Mouse (Mus musculus) thymus, adult 2 months (tissue): Measurements from ENCODE around the gene Zdhhc13. TPM values are rescaled to one million over a fixed set of nuclear protein-coding genes. Genes with fewer than 3 reads are reported as not detected.

Source experiments
- DNase-seq: peaks from one replicate; pipeline ENCODE4 v3.0.0; 2021
- H3K27ac ChIP-seq: fragments of 200-500 bp; 2 replicates; pipeline ENCODE4 v1.5.1; 2012; ENCODE audit warnings: low read length, control low read depth; ENCODE audit not compliant: control insufficient read depth, insufficient read depth
- H3K27me3 ChIP-seq: fragments of 200-500 bp; 2 replicates; pipeline ENCODE4 v1.6.1; 2012; ENCODE audit warnings: mild to moderate bottlenecking, low read length, moderate library complexity, mixed read lengths; ENCODE audit not compliant: control insufficient read depth, insufficient read depth
- H3K36me3 ChIP-seq: fragments of 200-500 bp; 2 replicates; pipeline ENCODE4 v1.6.1; 2012; ENCODE audit warnings: mild to moderate bottlenecking, low read length, moderate library complexity; ENCODE audit not compliant: control insufficient read depth, insufficient read depth
- H3K4me1 ChIP-seq: fragments of 200-500 bp; replicated peaks from 2 replicates; pipeline ENCODE4 v1.6.1; 2012; ENCODE audit warnings: low read length; ENCODE audit not compliant: control insufficient read depth, insufficient read depth
- H3K4me3 ChIP-seq: fragments of 200-500 bp; 2 replicates; pipeline ENCODE4 v1.5.1; 2012; ENCODE audit warnings: mild to moderate bottlenecking, low read length, control low read depth, moderate library complexity; ENCODE audit not compliant: control insufficient read depth, insufficient read depth
- CTCF ChIP-seq: fragments of 200-500 bp; IDR thresholded peaks from 2 replicates; pipeline ENCODE4 v1.5.1; 2012; ENCODE audit warnings: mild to moderate bottlenecking, control low read depth, low read length, moderate library complexity, borderline replicate concordance; ENCODE audit not compliant: control insufficient read depth, poor library complexity, insufficient read depth; ENCODE audit errors: extremely low read depth
- POLR2A ChIP-seq: fragments of 200-500 bp; IDR thresholded peaks from 2 replicates; pipeline ENCODE4 v1.6.1; 2012; ENCODE audit warnings: mild to moderate bottlenecking, low read length, control low read depth, moderate library complexity; ENCODE audit not compliant: control insufficient read depth, poor library complexity, insufficient read depth; ENCODE audit errors: extremely low read depth
- WGBS: fragments of 180-500 bp; shearing (Covaris S2); methylation state at CpG from one replicate; pipeline ENCODE4 v1.1.7; 2018; 5-methylcytosine and 5-hydroxymethylcytosine counted together
- polyA plus RNA-seq: library from polyadenylated mRNA; depleted of rRNA; stranded (reverse); fragments of >200 nt; gene quantifications from 2 replicates; pipeline ENCODE4 v1.2.3, GENCODE M21; 2012

Zdhhc13 gene
- polyA plus RNA-seq, 1 experiment: 19.6 TPM

DNA sequence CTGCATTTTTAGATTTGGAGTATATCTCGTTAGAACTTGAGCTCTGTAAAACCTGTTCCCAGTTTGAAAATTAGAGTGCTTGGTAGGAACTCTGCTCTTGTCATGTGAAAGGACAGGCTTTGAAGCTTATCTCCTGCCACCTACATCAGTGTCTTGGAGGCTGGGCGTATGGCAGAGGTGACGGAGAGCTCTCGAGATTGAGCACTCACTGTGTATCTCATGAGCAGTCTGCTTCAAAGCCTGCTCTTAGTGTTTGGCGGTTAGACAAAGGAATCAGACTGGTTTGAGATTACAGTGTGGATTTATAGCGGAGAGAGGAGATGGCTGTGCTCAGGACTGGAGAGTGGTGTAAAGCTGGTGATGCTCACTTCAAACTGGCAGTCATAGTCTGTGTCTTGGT, 36.4 kb downstream of the Zdhhc13 start:
- TF ChIP-seq CTCF: no peak
- TF ChIP-seq POLR2A: no peak
- no peaks in the 10 kb centered on the region for H3K27me3 ChIP-seq
- DNase-seq: no peak
- 94% methylated on average over 6 of the region's 6 CpGs for WGBS
- peaks cover 46% of the 10 kb centered on the region for H3K36me3 ChIP-seq
- no peaks in the 10 kb centered on the region for H3K4me1 ChIP-seq
- no peak overlapping the region for H3K4me3 ChIP-seq
- no peak overlapping the region for H3K27ac ChIP-seq

DNA sequence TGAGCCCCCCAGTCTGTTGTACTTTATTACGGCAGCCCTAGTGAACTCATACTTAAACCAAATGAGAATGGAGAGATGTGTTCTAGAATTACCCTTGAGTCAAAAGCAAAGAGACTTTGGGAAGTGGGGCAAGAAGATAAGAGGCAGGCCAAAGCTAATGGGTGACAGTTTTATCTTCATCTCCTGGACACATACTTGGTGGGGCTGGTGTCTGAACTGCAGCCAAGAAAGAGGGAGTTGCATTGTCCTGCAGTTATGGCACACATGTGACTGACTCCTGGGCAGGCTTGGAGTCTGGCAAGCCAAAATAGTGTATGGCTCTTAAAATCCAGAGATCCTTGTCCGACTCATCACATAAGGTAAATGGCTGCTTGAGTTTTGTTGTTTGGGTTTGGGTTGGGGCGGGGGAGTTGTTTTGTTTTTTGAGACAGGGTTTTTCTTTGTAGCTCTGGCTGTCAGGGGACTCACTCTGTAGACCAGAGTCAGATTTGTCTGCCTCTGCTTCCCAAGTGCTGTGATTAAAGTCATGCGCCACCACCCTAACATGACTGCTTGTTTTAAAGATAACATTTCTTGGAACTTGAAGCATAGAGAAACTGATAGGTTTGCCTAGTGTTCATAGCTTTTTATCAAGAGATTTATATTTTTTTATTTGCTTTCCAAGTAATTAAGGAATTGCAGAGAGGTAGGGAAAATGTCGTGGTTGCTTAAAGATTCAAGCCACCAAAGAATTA, 40.5 kb downstream of the Zdhhc13 start:
- no peak for TF ChIP-seq CTCF
- no peak for TF ChIP-seq POLR2A
- 94% methylated on average over 5 of the region's 5 CpGs for WGBS
- no peak overlapping the region for H3K4me3 ChIP-seq
- H3K36me3 ChIP-seq: peaks cover 23% of the 10 kb centered on the region
- no peak overlapping the region for H3K27ac ChIP-seq
- no peaks in the 10 kb centered on the region for H3K4me1 ChIP-seq
- no peak for DNase-seq
- H3K27me3 ChIP-seq: no peaks in the 10 kb centered on the region

DNA sequence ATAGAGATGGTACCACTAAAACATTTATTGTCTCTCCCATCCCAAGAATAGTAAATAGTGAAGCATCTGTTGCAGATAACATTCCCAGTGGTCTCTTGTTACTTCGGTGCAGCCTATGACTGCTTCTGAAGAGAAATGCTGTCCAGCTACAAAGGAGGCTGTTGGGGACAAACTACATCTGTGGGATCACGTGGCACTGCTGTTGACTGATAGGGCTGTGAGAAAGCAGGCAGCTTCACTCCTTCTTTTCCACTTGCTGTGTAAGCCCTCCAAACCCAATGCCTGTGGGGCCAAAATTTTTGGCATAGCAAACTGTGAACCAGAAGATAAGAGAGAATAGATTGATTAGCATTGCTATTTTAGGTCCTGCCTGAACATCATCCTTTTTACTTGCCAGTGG, 41.6 kb downstream of the Zdhhc13 start:
- no peak for DNase-seq
- Histone ChIP-seq H3K27me3 (no peaks in the 10 kb centered on the region), H3K4me1 (no peaks in the 10 kb centered on the region), H3K36me3 (peaks cover 15% of the 10 kb centered on the region), H3K27ac (no peak overlapping the region), H3K4me3 (no peak overlapping the region)
- TF ChIP-seq CTCF (no peak), POLR2A (no peak)
- WGBS: 79% methylated on average over 2 of the region's 2 CpGs

DNA sequence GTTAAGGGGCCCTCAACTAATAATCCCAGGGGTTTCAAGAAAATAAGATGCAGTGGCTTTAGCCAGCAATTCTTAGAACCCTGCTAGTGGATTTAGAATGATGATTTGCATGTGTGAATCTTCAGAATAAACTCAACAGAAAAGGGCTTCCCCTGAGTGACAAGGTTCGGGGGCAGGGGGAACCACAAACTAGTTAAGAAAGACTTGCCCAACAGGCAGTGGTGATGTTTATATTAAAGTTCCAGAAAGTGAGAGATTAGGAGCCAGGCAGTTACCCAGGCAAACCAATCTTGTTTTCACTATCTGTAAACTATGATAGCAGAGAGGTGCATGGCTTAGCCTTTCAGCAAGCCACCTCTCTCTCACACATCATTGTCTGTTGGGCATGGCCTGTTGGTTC, 43.9 kb downstream of the Zdhhc13 start:
- DNase-seq: no peak
- no peaks in the 10 kb centered on the region for H3K4me1 ChIP-seq
- no peaks in the 10 kb centered on the region for H3K27me3 ChIP-seq
- no peak overlapping the region for H3K27ac ChIP-seq
- H3K36me3 ChIP-seq: peaks cover 1% of the 10 kb centered on the region; the same call in 1 of the 2 replicates
- no peak overlapping the region for H3K4me3 ChIP-seq
- no peak for TF ChIP-seq CTCF
- TF ChIP-seq POLR2A: no peak
- WGBS: 67% methylated on average over 1 of the region's 1 CpGs

DNA sequence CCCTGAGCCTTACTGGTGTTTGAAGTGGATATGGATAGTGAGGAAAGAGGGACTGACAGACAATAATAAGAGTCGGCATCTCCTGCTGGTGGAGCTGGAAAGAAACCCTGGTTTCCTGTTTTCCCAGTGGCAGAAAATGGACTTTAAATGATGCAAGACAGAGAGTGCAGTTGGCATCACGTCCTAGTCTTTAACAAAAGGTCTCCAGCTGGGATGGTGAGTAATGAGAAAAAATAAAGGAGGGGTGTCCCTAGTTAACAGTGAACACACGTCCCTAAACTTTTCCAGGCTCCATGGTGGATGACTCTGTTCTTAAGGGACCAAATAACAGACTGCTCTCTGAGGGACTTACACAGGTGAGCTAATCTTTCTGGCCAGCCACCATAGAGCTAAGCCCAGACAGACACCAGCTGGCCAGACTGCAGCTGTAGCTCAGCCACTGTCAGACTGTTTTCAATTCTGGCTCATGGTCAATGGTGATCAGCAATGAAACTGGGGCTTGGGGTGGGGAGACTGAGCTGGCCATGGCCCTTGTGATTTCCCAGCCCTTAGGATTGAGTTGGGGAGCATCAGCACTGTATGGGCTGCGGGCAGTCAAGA, 45.7 kb downstream of the Zdhhc13 start:
- H3K4me3 ChIP-seq: no peak overlapping the region
- no peaks in the 10 kb centered on the region for H3K4me1 ChIP-seq
- TF ChIP-seq POLR2A (no peak), CTCF (no peak)
- no peaks in the 10 kb centered on the region for H3K27me3 ChIP-seq
- H3K27ac ChIP-seq: no peak overlapping the region
- 88% methylated on average over 4 of the region's 4 CpGs for WGBS
- no peaks in the 10 kb centered on the region for H3K36me3 ChIP-seq
- DNase-seq: no peak

DNA sequence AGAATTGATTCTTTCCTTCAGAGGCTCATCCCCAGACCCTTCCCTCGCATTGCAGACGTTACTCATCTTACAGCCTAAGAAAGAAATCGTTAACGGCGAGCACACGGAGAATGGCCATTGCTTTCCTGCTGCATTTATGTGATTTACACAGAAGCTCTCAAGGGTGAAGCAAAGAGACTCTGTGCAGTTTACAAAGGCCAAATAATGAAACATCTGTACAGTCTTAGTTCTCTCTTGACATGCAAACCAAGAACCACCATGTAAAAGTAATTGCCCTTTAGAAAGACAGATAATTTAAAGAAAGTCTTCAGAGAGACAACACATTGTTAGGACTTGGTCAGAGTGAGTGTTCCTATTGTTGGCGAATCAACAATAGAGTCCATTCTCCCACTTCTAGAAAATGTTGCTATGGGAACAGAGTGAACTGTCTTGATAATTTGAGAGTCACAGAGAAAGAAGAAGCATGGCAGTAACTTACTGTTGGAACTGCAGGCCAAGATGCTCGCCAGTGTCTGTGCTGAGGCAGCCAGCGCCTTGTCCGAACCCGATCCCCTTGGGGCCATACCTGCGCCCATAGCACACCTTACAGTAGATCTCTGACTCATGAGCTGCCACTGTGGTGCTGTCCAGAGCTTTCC, 46.3 kb downstream of the Zdhhc13 start:
- Histone ChIP-seq H3K4me3 (no peak overlapping the region), H3K27ac (no peak overlapping the region), H3K36me3 (no peaks in the 10 kb centered on the region), H3K27me3 (no peaks in the 10 kb centered on the region), H3K4me1 (no peaks in the 10 kb centered on the region)
- 95% methylated on average over 12 of the region's 12 CpGs for WGBS
- DNase-seq: no peak
- no peak for TF ChIP-seq CTCF
- no peak for TF ChIP-seq POLR2A
